ENCODE assay signal across 20 mouse cellular contexts in the genomic region with DNA sequence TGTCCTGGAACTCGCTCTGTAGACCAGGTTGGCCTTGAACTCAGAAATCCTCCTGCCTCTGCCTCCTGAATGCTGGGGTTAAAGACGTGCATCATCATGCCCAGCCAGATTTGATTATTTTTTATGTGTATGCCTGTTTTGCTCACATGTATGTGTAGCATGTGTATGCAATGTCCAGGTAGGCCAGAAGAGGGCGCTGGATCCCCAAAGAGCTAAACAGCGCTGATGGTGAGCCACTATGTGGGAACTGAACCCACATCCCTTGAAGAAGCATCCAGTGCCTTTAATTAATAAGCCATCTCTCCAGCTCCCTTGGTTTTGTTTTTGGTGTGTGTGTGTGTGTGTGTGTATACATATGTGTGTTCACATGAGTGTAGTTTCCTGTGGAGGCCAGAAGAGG. TPM values are rescaled to one million over a fixed set of nuclear protein-coding genes. Genes with fewer than 3 reads are reported as not detected.
DNase-seq lines count a peak whose midpoint lies in the region; ATAC-seq and TF ChIP-seq lines count a peak whose summit lies in the region.
"Had no signal": no experiment of that assay in that cellular context is flagged by ENCODE, and none has a peak within 500 bp of the region (broad histone marks: within the 10 kb centered on the region; RNA-seq: fewer than 3 reads in every experiment).

No protein-coding gene starts in this region.

- no peak overlapping the region for H3K4me3 ChIP-seq in kidney, adult 2 months (ENCODE audit: insufficient read depth, low read depth, low read length)
- H3K4me3 ChIP-seq in kidney, embryonic 15.5 days (replicated peaks) = no peak overlapping the region
- no peak overlapping the region for H3K4me3 ChIP-seq in lung, postnatal 0 days (ENCODE audit: low read depth, low read length)
- H3K4me3 ChIP-seq in G1E (ENCODE audit: low read depth, low read length) = no peak overlapping the region
- no peak overlapping the region for H3K4me3 ChIP-seq in cortical plate, adult 2 months (ENCODE audit: insufficient read depth, low read length)
- H3K4me3 ChIP-seq: forebrain, embryonic 12.5 days; megakaryocyte, embryonic 14.5 days; neural tube, embryonic 12.5 days had no signal

- no peaks in the 10 kb centered on the region for H3K4me1 ChIP-seq in kidney, adult 2 months (ENCODE audit: control insufficient read depth, insufficient read depth, low read length)
- peaks cover 5% of the 10 kb centered on the region; the same call in 1 of the 2 replicates for H3K4me1 ChIP-seq in kidney, embryonic 15.5 days
- H3K4me1 ChIP-seq in lung, postnatal 0 days (ENCODE audit: insufficient read depth, low read depth, low read length) = no peaks in the 10 kb centered on the region
- peaks cover 54% of the 10 kb centered on the region for H3K4me1 ChIP-seq in G1E (ENCODE audit: insufficient read depth, low read depth, low read length)
- 0 out of 2 replicates have a peak, but pooled peaks cover 2% of the 10 kb centered on the region for H3K4me1 ChIP-seq in cortical plate, adult 2 months (ENCODE audit: control insufficient read depth, insufficient read depth, low read length)

- no peak for TF ChIP-seq POLR2A in kidney, adult 2 months (IDR thresholded peaks at IDR 0.05; ENCODE audit: low read depth, low read length)
- TF ChIP-seq POLR2A in cortical plate, adult 2 months (IDR thresholded peaks at IDR 0.05; ENCODE audit: extremely low read depth, insufficient read depth, low read length) = no peak

- no peak for DNase-seq in kidney, adult 2 months
- no peak for DNase-seq in lung, postnatal 0 days (ENCODE audit: low spot score)
- no peak for DNase-seq in lung, postnatal 36 days
- no peak for DNase-seq in G1E (ENCODE audit: low spot score)
- DNase-seq in thymus, postnatal 0 days (ENCODE audit: low spot score) = no peak
- DNase-seq in spleen, postnatal 36 days (ENCODE audit: low spot score in 2 of 2) = no peak
- DNase-seq: adrenal gland, adult 2 months; cerebellum, adult 8-10 months; heart, adult 18-20 months; kidney, postnatal 10 days; left cerebral cortex, postnatal 4 days; lung, adult 18-20 months; right cerebral cortex, postnatal 25 days; thymus, postnatal 25 days had no signal

- no peaks in the 10 kb centered on the region for H3K36me3 ChIP-seq in kidney, adult 2 months (ENCODE audit: control insufficient read depth, insufficient read depth, low read length)
- peaks cover 3% of the 10 kb centered on the region; the same call in 1 of the 2 replicates for H3K36me3 ChIP-seq in kidney, embryonic 15.5 days
- H3K36me3 ChIP-seq in lung, postnatal 0 days (ENCODE audit: insufficient read depth, low read length) = no peaks in the 10 kb centered on the region
- H3K36me3 ChIP-seq in G1E (replicated peaks) = no peaks in the 10 kb centered on the region
- H3K36me3 ChIP-seq: forebrain, embryonic 12.5 days; neural tube, embryonic 12.5 days had no signal

- no peak overlapping the region for H3K9ac ChIP-seq in kidney, embryonic 15.5 days
- no peak overlapping the region for H3K9ac ChIP-seq in lung, postnatal 0 days (replicated peaks; ENCODE audit: low read depth)
- H3K9ac ChIP-seq: forebrain, embryonic 12.5 days; neural tube, embryonic 12.5 days had no signal

- H3K27ac ChIP-seq in kidney, adult 2 months (ENCODE audit: insufficient read depth, low read depth, low read length) = no peak overlapping the region
- no peak overlapping the region for H3K27ac ChIP-seq in kidney, embryonic 15.5 days
- H3K27ac ChIP-seq in lung, postnatal 0 days (ENCODE audit: low read length) = no peak overlapping the region
- H3K27ac ChIP-seq in cortical plate, adult 2 months (ENCODE audit: insufficient read depth, low read length) = no peak overlapping the region
- H3K27ac ChIP-seq: forebrain, embryonic 12.5 days; neural tube, embryonic 12.5 days had no signal

- TF ChIP-seq CTCF in kidney, adult 2 months (conservative IDR thresholded peaks at IDR 0.05; ENCODE audit: insufficient read depth, insufficient read length, low read depth, low read length) = 0 out of 2 replicates have a peak, but pooled peaks have one; percentile 6
- TF ChIP-seq CTCF in lung, postnatal 0 days (IDR thresholded peaks at IDR 0.05) = peak; percentile 17; the same call in 1 of the 2 replicates
- TF ChIP-seq CTCF in G1E (IDR thresholded peaks at IDR 0.05; ENCODE audit: low read depth, low read length) = 0 out of 2 replicates have a peak, but pooled peaks have one; percentile 23
- 0 out of 2 replicates have a peak, but pooled peaks have one; percentile 5 for TF ChIP-seq CTCF in cortical plate, adult 2 months (IDR thresholded peaks at IDR 0.05; ENCODE audit: extremely low read depth, insufficient read depth, low read length)

- TF ChIP-seq EP300 in lung, postnatal 0 days (IDR thresholded peaks at IDR 0.05) = no peak

- 86% methylated on average over 4 of the region's 4 CpGs for WGBS in kidney, adult 2 months
- WGBS in kidney, embryonic 15.5 days = 80% methylated on average over 4 of the region's 4 CpGs
- 79% methylated on average over 4 of the region's 4 CpGs for WGBS in lung, postnatal 0 days

- no peaks in the 10 kb centered on the region for H3K27me3 ChIP-seq in kidney, adult 2 months (replicated peaks; ENCODE audit: control insufficient read depth, insufficient read depth, low read length)
- H3K27me3 ChIP-seq in kidney, embryonic 15.5 days = no peaks in the 10 kb centered on the region
- no peaks in the 10 kb centered on the region for H3K27me3 ChIP-seq in lung, postnatal 0 days (replicated peaks; ENCODE audit: insufficient read depth, low read length)
- peaks cover 20% of the 10 kb centered on the region; the same call in 1 of the 2 replicates for H3K27me3 ChIP-seq in G1E (ENCODE audit: insufficient read depth, low read length)
- H3K27me3 ChIP-seq: forebrain, embryonic 12.5 days; neural tube, embryonic 12.5 days had no signal

- H3K4me2 ChIP-seq in kidney, embryonic 15.5 days = no peak overlapping the region
- no peak overlapping the region for H3K4me2 ChIP-seq in lung, postnatal 0 days (replicated peaks; ENCODE audit: low read depth, low read length)
- H3K4me2 ChIP-seq: forebrain, embryonic 12.5 days; neural tube, embryonic 12.5 days had no signal

- H3K9me3 ChIP-seq in kidney, embryonic 15.5 days (replicated peaks) = peaks cover 3% of the 10 kb centered on the region; the same call in 1 of the 2 replicates
- no peaks in the 10 kb centered on the region for H3K9me3 ChIP-seq in lung, postnatal 0 days (ENCODE audit: low read length)
- peaks cover 5% of the 10 kb centered on the region for H3K9me3 ChIP-seq in G1E (replicated peaks)
- H3K9me3 ChIP-seq: neural tube, embryonic 12.5 days had no signal

- no peak for ATAC-seq in kidney, embryonic 15.5 days (replicated peaks; ENCODE audit: low FRiP score)
- ATAC-seq in lung, postnatal 0 days = no peak
- ATAC-seq in G1E (ENCODE audit: extremely low read depth, insufficient number of reproducible peaks, low FRiP score, poor library complexity, severe bottlenecking) = no peak
- ATAC-seq: CD4-positive, CD25-positive, alpha-beta regulatory T cell, adult 4 months had no signal

RNA-seq across cellular contexts. Expression of gene Fbxl18, which starts 38.8 kb away (rescaled TPM):
- polyA plus RNA-seq in kidney, adult 2 months (2012; rRNA removed) = 11.5 and 17.2 TPM in 2 replicates
- 16.7 and 17.8 TPM in 2 replicates for polyA plus RNA-seq in kidney, embryonic 15.5 days (2015; fragmentation: Nextera tagmentation; extraction: Ambion mirVana)
- polyA plus RNA-seq in lung, postnatal 0 days (2015; fragmentation: Nextera tagmentation; extraction: Ambion mirVana) = 6.3 and 7.9 TPM in 2 replicates
- total RNA-seq in G1E (2014; fragmentation: Nextera tagmentation) (10.8 and 16.2 TPM in 2 replicates), G1E (2017) (4.6 and 5.5 TPM in 2 replicates)
- 14.8 and 21.3 TPM in 2 replicates for polyA plus RNA-seq in G1E (2012)
- 22.4 and 22.7 TPM in 2 replicates for polyA plus RNA-seq in cortical plate, adult 2 months (2012; rRNA removed)
- polyA plus RNA-seq in thymus, postnatal 0 days (2015; fragmentation: Nextera tagmentation; extraction: Ambion mirVana) = 4.7 and 5.9 TPM in 2 replicates

RNA-seq across cellular contexts. Expression of gene Tnrc18, which starts 38.9 kb away (rescaled TPM):
- polyA plus RNA-seq in kidney, adult 2 months (2012; rRNA removed) = 32.1 and 40.8 TPM in 2 replicates
- polyA plus RNA-seq in kidney, embryonic 15.5 days (2015; fragmentation: Nextera tagmentation; extraction: Ambion mirVana) = 21.6 and 28.1 TPM in 2 replicates
- 16.6 and 24.9 TPM in 2 replicates for polyA plus RNA-seq in lung, postnatal 0 days (2015; fragmentation: Nextera tagmentation; extraction: Ambion mirVana)
- total RNA-seq in G1E (2014; fragmentation: Nextera tagmentation) (30.2 and 36.3 TPM in 2 replicates), G1E (2017) (4.6 and 5.4 TPM in 2 replicates)
- polyA plus RNA-seq in G1E (2012) = 81.6 and 90.7 TPM in 2 replicates
- 29.6 and 31.7 TPM in 2 replicates for polyA plus RNA-seq in cortical plate, adult 2 months (2012; rRNA removed)
- 6.9 and 9.6 TPM in 2 replicates for polyA plus RNA-seq in thymus, postnatal 0 days (2015; fragmentation: Nextera tagmentation; extraction: Ambion mirVana)

RNA-seq across cellular contexts. Expression of gene Actb, which starts 50.1 kb away (rescaled TPM):
- 2,111 and 2,511 TPM in 2 replicates for polyA plus RNA-seq in kidney, adult 2 months (2012; rRNA removed)
- polyA plus RNA-seq in kidney, embryonic 15.5 days (2015; fragmentation: Nextera tagmentation; extraction: Ambion mirVana) = 14,718 and 15,443 TPM in 2 replicates
- polyA plus RNA-seq in lung, postnatal 0 days (2015; fragmentation: Nextera tagmentation; extraction: Ambion mirVana) = 18,716 and 19,008 TPM in 2 replicates
- 5,110 and 5,465 TPM in 2 replicates for total RNA-seq in G1E (2014; fragmentation: Nextera tagmentation)
- 4,783 and 4,919 TPM in 2 replicates for total RNA-seq in G1E (2017)
- polyA plus RNA-seq in G1E (2012) = 1,879 and 3,214 TPM in 2 replicates
- polyA plus RNA-seq in cortical plate, adult 2 months (2012; rRNA removed) = 2,590 and 2,602 TPM in 2 replicates
- polyA plus RNA-seq in thymus, postnatal 0 days (2015; fragmentation: Nextera tagmentation; extraction: Ambion mirVana) = 27,108 and 27,970 TPM in 2 replicates
